9 mouse cellular contexts compared by ENCODE assay signal in genomic region chr11:80474175-80474691, GRCm38 (mm10). TPM values are rescaled to one million over a fixed set of nuclear protein-coding genes. Genes with fewer than 3 reads are reported as not detected.
DNase-seq lines count a peak whose midpoint lies in the region; ATAC-seq and TF ChIP-seq lines count a peak whose summit lies in the region.
"Had no signal": no experiment of that assay in that cellular context is flagged by ENCODE, and none has a peak within 500 bp of the region (broad histone marks: within the 10 kb centered on the region; RNA-seq: fewer than 3 reads in every experiment).

No protein-coding gene starts in this region.

- H3K27ac ChIP-seq in heart, postnatal 0 days (ENCODE audit: low read depth), result no peak overlapping the region
- peak overlapping the region; percentile 66 for H3K27ac ChIP-seq in forebrain, postnatal 0 days (ENCODE audit: low read depth, low read length)
- H3K27ac ChIP-seq in heart, embryonic 10.5 days, result no peak overlapping the region
- H3K27ac ChIP-seq: heart, embryonic 13.5 days had no signal

- TF ChIP-seq CTCF in heart, postnatal 0 days (IDR thresholded peaks at IDR 0.05; ENCODE audit: low read depth), result peak; percentile 40
- peak; percentile 78 for TF ChIP-seq CTCF in forebrain, postnatal 0 days (IDR thresholded peaks at IDR 0.05; ENCODE audit: low read depth)

- no peaks in the 10 kb centered on the region for H3K9me3 ChIP-seq in heart, postnatal 0 days (replicated peaks; ENCODE audit: control insufficient read depth, low read length)
- H3K9me3 ChIP-seq in forebrain, postnatal 0 days (ENCODE audit: low read length), result no peaks in the 10 kb centered on the region
- no peaks in the 10 kb centered on the region for H3K9me3 ChIP-seq in heart, embryonic 10.5 days
- H3K9me3 ChIP-seq: heart, embryonic 13.5 days had no signal

- TF ChIP-seq EP300 in heart, postnatal 0 days (IDR thresholded peaks at IDR 0.05; ENCODE audit: low read depth), result no peak

- intact Hi-C loops in heart, postnatal 10 days (cut with DNase I), result no loop called here

- no peak for DNase-seq in heart, postnatal 0 days (ENCODE audit: low spot score)
- no peak for DNase-seq in heart, postnatal 10 days
- peak; percentile 62 to 74 for DNase-seq in right cerebral cortex, postnatal 10 days (ENCODE audit: low spot score in 2 of 2)
- no peak for DNase-seq in right cerebral cortex, postnatal 4 days
- peak; percentile 74 for DNase-seq in forebrain, postnatal 0 days
- DNase-seq in right cerebral cortex, postnatal 25 days, result peak; percentile 47
- no peak for DNase-seq in heart, embryonic 10.5 days (ENCODE audit: low spot score)

- 43% methylated on average over 2 of the region's 2 CpGs for WGBS in heart, postnatal 0 days
- WGBS in forebrain, postnatal 0 days, result 30% methylated on average over 2 of the region's 2 CpGs
- 65% methylated on average over 2 of the region's 2 CpGs for WGBS in heart, embryonic 10.5 days

- no peak overlapping the region for H3K9ac ChIP-seq in heart, postnatal 0 days (replicated peaks; ENCODE audit: low read depth, low read length)
- H3K9ac ChIP-seq in forebrain, postnatal 0 days, result no peak overlapping the region
- H3K9ac ChIP-seq: heart, embryonic 13.5 days had no signal

- H3K27me3 ChIP-seq in heart, postnatal 0 days (ENCODE audit: control insufficient read depth, insufficient read depth, low read length), result peaks cover 9% of the 10 kb centered on the region
- H3K27me3 ChIP-seq in forebrain, postnatal 0 days (ENCODE audit: insufficient read depth, low read length), result no peaks in the 10 kb centered on the region
- peaks cover 17% of the 10 kb centered on the region for H3K27me3 ChIP-seq in heart, embryonic 10.5 days (ENCODE audit: insufficient read depth, poor library complexity, severe bottlenecking)

- no peak overlapping the region for H3K4me3 ChIP-seq in heart, postnatal 0 days (ENCODE audit: low read depth, low read length)
- no peak overlapping the region for H3K4me3 ChIP-seq in forebrain, postnatal 0 days (ENCODE audit: low read depth, low read length)
- no peak overlapping the region for H3K4me3 ChIP-seq in heart, embryonic 10.5 days
- H3K4me3 ChIP-seq: heart, embryonic 13.5 days had no signal

- peaks cover 38% of the 10 kb centered on the region for H3K36me3 ChIP-seq in heart, postnatal 0 days (replicated peaks; ENCODE audit: control insufficient read depth, insufficient read depth, low read length)
- peaks cover 19% of the 10 kb centered on the region for H3K36me3 ChIP-seq in forebrain, postnatal 0 days (ENCODE audit: insufficient read depth)
- peaks cover 49% of the 10 kb centered on the region for H3K36me3 ChIP-seq in heart, embryonic 10.5 days

- no peak overlapping the region for H3K4me2 ChIP-seq in heart, postnatal 0 days (ENCODE audit: low read depth, low read length)
- no peak overlapping the region for H3K4me2 ChIP-seq in forebrain, postnatal 0 days (ENCODE audit: low read depth)
- H3K4me2 ChIP-seq: heart, embryonic 13.5 days had no signal

- ATAC-seq in heart, postnatal 0 days (ENCODE audit: insufficient read depth, low read depth), result no peak
- ATAC-seq in forebrain, postnatal 0 days, result 0 out of 2 replicates have a peak, but pooled peaks have one; percentile 9
- no peak for ATAC-seq in erythroid progenitor cell, adult 5-6 weeks (replicated peaks; ENCODE audit: low FRiP score, poor library complexity, severe bottlenecking)

- H3K4me1 ChIP-seq in heart, postnatal 0 days (ENCODE audit: control insufficient read depth, insufficient read depth), result peaks cover 8% of the 10 kb centered on the region; the same call in 1 of the 2 replicates
- peaks cover 8% of the 10 kb centered on the region; the same call in 1 of the 2 replicates for H3K4me1 ChIP-seq in forebrain, postnatal 0 days (ENCODE audit: insufficient read depth)
- H3K4me1 ChIP-seq in heart, embryonic 10.5 days, result peaks cover 23% of the 10 kb centered on the region

RNA-seq across cellular contexts. Expression of gene Cdk5r1, which starts 2.6 kb away (rescaled TPM):
- total RNA-seq in heart, postnatal 0 days (2014; rRNA removed; ENCODE audit: low replicate concordance), result 0.31 and 0.35 TPM in 2 replicates
- 0.26 and 0.33 TPM in 2 replicates for polyA plus RNA-seq in heart, postnatal 0 days (2015; fragmentation: Nextera tagmentation; extraction: Ambion mirVana)
- total RNA-seq in heart, postnatal 10 days (2021), result 1 to 10 TPM; 1.9 to 2.0 TPM
- 392 and 416 TPM in 2 replicates for total RNA-seq in forebrain, postnatal 0 days (2014; rRNA removed)
- 117 and 122 TPM in 2 replicates for polyA plus RNA-seq in forebrain, postnatal 0 days (2015; fragmentation: Nextera tagmentation; extraction: Ambion mirVana)
- 0.34 and 0.72 TPM in 2 replicates for polyA plus RNA-seq in heart, embryonic 10.5 days (2016; fragmentation: Nextera tagmentation; extraction: Ambion mirVana)
- 2.5 and 5.4 TPM in 2 replicates for total RNA-seq in erythroid progenitor cell, adult 5-6 weeks (2015; ENCODE audit: low replicate concordance)
- 2.0 and 2.1 TPM in 2 replicates for total RNA-seq in erythroid progenitor cell, adult 5-6 weeks (2017; ENCODE audit: low replicate concordance)

RNA-seq across cellular contexts. Expression of gene Psmd11, which starts 45.8 kb away (rescaled TPM):
- 36.0 and 40.8 TPM in 2 replicates for total RNA-seq in heart, postnatal 0 days (2014; rRNA removed; ENCODE audit: low replicate concordance)
- polyA plus RNA-seq in heart, postnatal 0 days (2015; fragmentation: Nextera tagmentation; extraction: Ambion mirVana), result 184 and 187 TPM in 2 replicates
- total RNA-seq in heart, postnatal 10 days (2021), result 100 to 1,000 TPM; 109 to 117 TPM
- 30.2 and 33.4 TPM in 2 replicates for total RNA-seq in forebrain, postnatal 0 days (2014; rRNA removed)
- 280 and 310 TPM in 2 replicates for polyA plus RNA-seq in forebrain, postnatal 0 days (2015; fragmentation: Nextera tagmentation; extraction: Ambion mirVana)
- 248 and 309 TPM in 2 replicates for polyA plus RNA-seq in heart, embryonic 10.5 days (2016; fragmentation: Nextera tagmentation; extraction: Ambion mirVana)
- 68.3 and 71.4 TPM in 2 replicates for total RNA-seq in erythroid progenitor cell, adult 5-6 weeks (2015; ENCODE audit: low replicate concordance)
- total RNA-seq in erythroid progenitor cell, adult 5-6 weeks (2017; ENCODE audit: low replicate concordance), result 68.3 and 100.0 TPM in 2 replicates

Comparison
In these comparisons a context has a peak if more than half of its experiments do, and no peak if none do; other contexts are left out.
1. DNase-seq: peak in right cerebral cortex, postnatal 10 days (2 of 2), forebrain, postnatal 0 days (single experiment) and right cerebral cortex, postnatal 25 days (single experiment); none in heart, postnatal 0 days (single experiment), heart, postnatal 10 days (0 of 2), right cerebral cortex, postnatal 4 days (single experiment) and heart, embryonic 10.5 days (single experiment).
2. RNA of gene Cdk5r1, which starts 2.6 kb away (total RNA-seq): 392 to 416 TPM in forebrain, postnatal 0 days; 2.0 to 5.4 TPM in erythroid progenitor cell, adult 5-6 weeks, 1.9 to 2.0 TPM in heart, postnatal 10 days and 0.31 to 0.35 TPM in heart, postnatal 0 days; every median in the first group is over 10 times any median in the second.